Mouse (Mus musculus): Measurements from ENCODE around the gene Dpm3. TPM values are rescaled to one million over a fixed set of nuclear protein-coding genes. Genes with fewer than 3 reads are reported as not detected.

Gene Dpm3
- total RNA-seq, 2 experiments from 2014 or later = 50.0 to 63.2 TPM

Small RNA genes within 50 kb of the gene (microRNA-seq; reads per million reads assigned to microRNA genes)
- gene Mir92b = 6,578 to 8,284 reads per million in 2 experiments

Other genes with a start within 250 kb of the Dpm3 start
- gene Rusc1, start 166.0 kb upstream of the Dpm3 start, total RNA-seq (2021) = 100 to 1,000 TPM; 150 to 157 TPM
- not detected for gene Gm43738, start 158.3 kb upstream of the Dpm3 start, total RNA-seq (2021)
- gene Fdps, start 157.4 kb upstream of the Dpm3 start, total RNA-seq (2021) = 100 to 1,000 TPM; 109 to 131 TPM
- gene Pklr, start 123.2 kb upstream of the Dpm3 start, total RNA-seq (2021) = not detected
- gene Hcn3, start 99.2 kb upstream of the Dpm3 start, total RNA-seq (2021) = 10 to 100 TPM; 13.0 to 24.5 TPM
- 10 to 100 TPM; 46.2 to 47.0 TPM for gene Clk2, start 94.6 kb upstream of the Dpm3 start, total RNA-seq (2021)
- gene Scamp3, start 81.9 kb upstream of the Dpm3 start, total RNA-seq (2021) = 10 to 100 TPM; 74.5 to 75.6 TPM
- 10 to 100 TPM; 68.1 to 72.0 TPM for gene Fam189b, start 76.2 kb upstream of the Dpm3 start, total RNA-seq (2021)
- 10 to 100 TPM; 64.1 to 68.8 TPM for gene Gba, start 56.4 kb upstream of the Dpm3 start, total RNA-seq (2021)
- 10 to 100 TPM; 32.1 to 40.1 TPM for gene Thbs3, start 44.2 kb upstream of the Dpm3 start, total RNA-seq (2021)
- gene Mtx1, start 32.3 kb upstream of the Dpm3 start, total RNA-seq (2021) = 10 to 100 TPM; 91.1 to 99.9 TPM
- 1 to 10 TPM; 1.2 to 1.3 TPM for gene Muc1, start 30.3 kb upstream of the Dpm3 start, total RNA-seq (2021)
- 10 to 100 TPM; 77.3 to 90.2 TPM for gene Krtcap2, start 13.4 kb upstream of the Dpm3 start, total RNA-seq (2021)
- 10 to 100 TPM; 97.0 to 99.4 TPM for gene Trim46, start 13.0 kb upstream of the Dpm3 start, total RNA-seq (2021)
- 10 to 100 TPM; 37.1 to 40.2 TPM for gene Slc50a1, start 11.2 kb downstream of the Dpm3 start, total RNA-seq (2021)
- 1 to 10 TPM; 6.4 TPM for gene Efna1, start 21.8 kb downstream of the Dpm3 start, total RNA-seq (2021)
- gene Efna3, start 63.6 kb downstream of the Dpm3 start, total RNA-seq (2021) = 10 to 100 TPM; 57.8 to 62.7 TPM
- gene Efna4, start 78.7 kb downstream of the Dpm3 start, total RNA-seq (2021) = 1 to 10 TPM; 1.0 to 1.8 TPM
- gene Adam15, start 90.6 kb downstream of the Dpm3 start, total RNA-seq (2021) = 100 to 1,000 TPM; 114 to 115 TPM
- gene Dcst2, start 102.6 kb downstream of the Dpm3 start, total RNA-seq (2021) = under 1 TPM; 0.41 to 0.76 TPM
- under 1 TPM in 1 of 2 experiments, not detected in 1; 0.21 TPM for gene Dcst1, start 105.9 kb downstream of the Dpm3 start, total RNA-seq (2021)
- gene Zbtb7b, start 135.4 kb downstream of the Dpm3 start, total RNA-seq (2021) = 10 to 100 TPM; 12.1 to 15.1 TPM
- 1 to 10 TPM; 3.2 to 4.3 TPM for gene Lenep, start 143.4 kb downstream of the Dpm3 start, total RNA-seq (2021)
- gene Flad1, start 152.5 kb downstream of the Dpm3 start, total RNA-seq (2021) = 10 to 100 TPM; 30.4 to 30.5 TPM
- 1 to 10 TPM; 4.6 to 6.5 TPM for gene Cks1b, start 159.0 kb downstream of the Dpm3 start, total RNA-seq (2021)
- 10 to 100 TPM; 14.2 to 15.0 TPM for gene Shc1, start 159.1 kb downstream of the Dpm3 start, total RNA-seq (2021)
- 10 to 100 TPM; 49.5 to 57.6 TPM for gene Pygo2, start 170.9 kb downstream of the Dpm3 start, total RNA-seq (2021)
- 10 to 100 TPM; 44.5 to 54.0 TPM for gene Pbxip1, start 177.3 kb downstream of the Dpm3 start, total RNA-seq (2021)
- 10 to 100 TPM; 35.3 to 38.7 TPM for gene Pmvk, start 195.2 kb downstream of the Dpm3 start, total RNA-seq (2021)